Mouse (Mus musculus): ENCODE results near the gene B020004J07Rik.
"Not testable (repeated sequence)": the region's sequence is repeated elsewhere in the genome, so short reads cannot be mapped to it uniquely, and the experiment has no call there.

B020004J07Rik gene

GRCm38 (mm10) chr4:101843923-101844322 lies at the start of gene B020004J07Rik:
Gene B020004J07Rik, minus strand, starts transcription at chr4:101844023.
- not testable (repeated sequence) for DNase-seq (ENCODE audit: low spot score)

- DNase-seq (ENCODE audit: low spot score) = no peak
Measured at GRCm38 (mm10) chr4:101889377-101889776, 45.6 kb upstream of the B020004J07Rik start.

GRCm38 (mm10) chr4:101883641-101884040 lies 39.8 kb upstream of the B020004J07Rik start:
- no peak for DNase-seq (ENCODE audit: low spot score)

- DNase-seq (ENCODE audit: low spot score) = not testable (repeated sequence)
Measured at GRCm38 (mm10) chr4:101875687-101876086, 31.9 kb upstream of the B020004J07Rik start.

- DNase-seq (ENCODE audit: low spot score) = not testable (repeated sequence)
Measured at GRCm38 (mm10) chr4:101872031-101872430, 28.2 kb upstream of the B020004J07Rik start.

GRCm38 (mm10) chr4:101862289-101862688 lies 18.5 kb upstream of the B020004J07Rik start:
- no peak for DNase-seq (ENCODE audit: low spot score)

- peak; percentile 25 for DNase-seq (ENCODE audit: low spot score)
Measured at GRCm38 (mm10) chr4:101860873-101861272, 17.1 kb upstream of the B020004J07Rik start.

GRCm38 (mm10) chr4:101850908-101851307 lies 7.1 kb upstream of the B020004J07Rik start:
- no peak for DNase-seq (ENCODE audit: low spot score)

All from MN1 (cell line).